Mouse (Mus musculus) embryonic fibroblast, embryonic 13.5 days (primary cell): Measurements from ENCODE around the gene Ap3d1.

Experiments used
- CTCF ChIP-seq: IDR thresholded peaks from 2 replicates; pipeline ENCODE4 v1.5.1; 2011; ENCODE audit warnings: mild to moderate bottlenecking, control low read depth, low read length, moderate library complexity, borderline replicate concordance; ENCODE audit not compliant: insufficient read depth
- POLR2A ChIP-seq: IDR thresholded peaks from 2 replicates; pipeline ENCODE4 v1.6.1; 2011; ENCODE audit warnings: low read depth, mild to moderate bottlenecking, control low read depth, low read length, moderate library complexity

- TF ChIP-seq POLR2A (no peak), CTCF (no peak)
These were observed 19.8 kb upstream of the Ap3d1 start for GRCm38 (mm10) chr10:80761821-80762220.
